Mouse (Mus musculus): ENCODE data around the gene Tmem274. TPM values are rescaled to one million over a fixed set of nuclear protein-coding genes. Genes with fewer than 3 reads are reported as not detected.
"Not testable (repeated sequence)": the region's sequence is repeated elsewhere in the genome, so short reads cannot be mapped to it uniquely, and the experiment has no call there.

Gene Tmem274
- not detected in 2 replicates for polyA plus RNA-seq (2014; fragmentation: Nextera tagmentation; extraction: Ambion mirVana)

- H3K9ac ChIP-seq (replicated peaks; ENCODE audit: low read depth, low read length): no peak within 1 kb of the TSS
- whole genome bisulfite sequencing: 84% methylated on average over 11 of the region's 11 CpGs
- no peak within 1 kb of the TSS for H3K27ac ChIP-seq (ENCODE audit: low read depth, low read length)
- no peaks in the 10 kb centered on the region for H3K27me3 ChIP-seq (ENCODE audit: control insufficient read depth, insufficient read depth, low read length)
- H3K36me3 ChIP-seq (ENCODE audit: control insufficient read depth, insufficient read depth, low read length): 0 out of 2 replicates have a peak, but pooled peaks cover 3% of the 10 kb centered on the region
- no peaks in the 10 kb centered on the region for H3K9me3 ChIP-seq (ENCODE audit: control insufficient read depth, low read length)
- H3K4me3 ChIP-seq (ENCODE audit: low read depth, low read length): no peak within 1 kb of the TSS
- ATAC-seq (ENCODE audit: low read depth): no peak
- H3K4me2 ChIP-seq (ENCODE audit: low read depth, low read length): no peak within 1 kb of the TSS
- H3K4me1 ChIP-seq (ENCODE audit: control insufficient read depth, insufficient read depth, low read length): no peaks in the 10 kb centered on the region
These were observed at the start of gene Tmem274 for GRCm38 (mm10) chr4:149477078-149477477. Gene Tmem274 (plus strand): TSS chr4:149477378.

GRCm38 (mm10) chr4:149429592-149429991, 47.6 kb upstream of the Tmem274 start:
- no peaks in the 10 kb centered on the region for H3K36me3 ChIP-seq (ENCODE audit: control insufficient read depth, insufficient read depth, low read length)
- WGBS: 83% methylated on average over 5 of the region's 5 CpGs
- no peak overlapping the region for H3K4me3 ChIP-seq (ENCODE audit: low read depth, low read length)
- H3K9ac ChIP-seq (replicated peaks; ENCODE audit: low read depth, low read length): no peak overlapping the region
- no peak overlapping the region for H3K4me2 ChIP-seq (ENCODE audit: low read depth, low read length)
- no peaks in the 10 kb centered on the region for H3K27me3 ChIP-seq (ENCODE audit: control insufficient read depth, insufficient read depth, low read length)
- no peak for ATAC-seq (ENCODE audit: low read depth)
- 0 out of 2 replicates have a peak, but pooled peaks cover under 1% of the 10 kb centered on the region for H3K4me1 ChIP-seq (ENCODE audit: control insufficient read depth, insufficient read depth, low read length)
- no peaks in the 10 kb centered on the region for H3K9me3 ChIP-seq (ENCODE audit: control insufficient read depth, low read length)
- no peak overlapping the region for H3K27ac ChIP-seq (ENCODE audit: low read depth, low read length)

- H3K4me1 ChIP-seq (ENCODE audit: control insufficient read depth, insufficient read depth, low read length); H3K27me3 ChIP-seq (ENCODE audit: control insufficient read depth, insufficient read depth, low read length); H3K4me3 ChIP-seq (ENCODE audit: low read depth, low read length); H3K4me2 ChIP-seq (ENCODE audit: low read depth, low read length); ATAC-seq (ENCODE audit: low read depth); H3K9ac ChIP-seq (replicated peaks; ENCODE audit: low read depth, low read length); H3K9me3 ChIP-seq (ENCODE audit: control insufficient read depth, low read length); H3K36me3 ChIP-seq (ENCODE audit: control insufficient read depth, insufficient read depth, low read length); H3K27ac ChIP-seq (ENCODE audit: low read depth, low read length): not testable (repeated sequence)
- WGBS: 84% methylated on average over 1 of the region's 1 CpGs
These were observed 45.3 kb upstream of the Tmem274 start for GRCm38 (mm10) chr4:149431887-149432286.

GRCm38 (mm10) chr4:149440576-149440975, 36.6 kb upstream of the Tmem274 start:
- Histone ChIP-seq H3K4me2 (ENCODE audit: low read depth, low read length) (no peak overlapping the region), H3K27me3 (ENCODE audit: control insufficient read depth, insufficient read depth, low read length) (no peaks in the 10 kb centered on the region), H3K9ac (replicated peaks; ENCODE audit: low read depth, low read length) (no peak overlapping the region), H3K9me3 (ENCODE audit: control insufficient read depth, low read length) (no peaks in the 10 kb centered on the region), H3K4me1 (ENCODE audit: control insufficient read depth, insufficient read depth, low read length) (peaks cover 9% of the 10 kb centered on the region; the same call in 1 of the 2 replicates), H3K27ac (ENCODE audit: low read depth, low read length) (no peak overlapping the region), H3K4me3 (ENCODE audit: low read depth, low read length) (no peak overlapping the region), H3K36me3 (ENCODE audit: control insufficient read depth, insufficient read depth, low read length) (no peaks in the 10 kb centered on the region)
- WGBS: 47% methylated on average over 8 of the region's 8 CpGs
- ATAC-seq (ENCODE audit: low read depth): no peak

- Histone ChIP-seq H3K27me3 (ENCODE audit: control insufficient read depth, insufficient read depth, low read length) (no peaks in the 10 kb centered on the region), H3K4me3 (ENCODE audit: low read depth, low read length) (no peak overlapping the region), H3K9ac (replicated peaks; ENCODE audit: low read depth, low read length) (no peak overlapping the region), H3K27ac (ENCODE audit: low read depth, low read length) (no peak overlapping the region), H3K4me1 (ENCODE audit: control insufficient read depth, insufficient read depth, low read length) (peaks cover 16% of the 10 kb centered on the region; the same call in 1 of the 2 replicates), H3K4me2 (ENCODE audit: low read depth, low read length) (no peak overlapping the region), H3K9me3 (ENCODE audit: control insufficient read depth, low read length) (no peaks in the 10 kb centered on the region), H3K36me3 (ENCODE audit: control insufficient read depth, insufficient read depth, low read length) (no peaks in the 10 kb centered on the region)
- no peak for ATAC-seq (ENCODE audit: low read depth)
- WGBS: 70% methylated on average over 3 of the region's 3 CpGs
These were observed 34.7 kb upstream of the Tmem274 start for GRCm38 (mm10) chr4:149442436-149442835.

GRCm38 (mm10) chr4:149444465-149444864, 32.7 kb upstream of the Tmem274 start:
- no peaks in the 10 kb centered on the region for H3K36me3 ChIP-seq (ENCODE audit: control insufficient read depth, insufficient read depth, low read length)
- no peak for ATAC-seq (ENCODE audit: low read depth)
- 35% methylated on average over 1 of the region's 1 CpGs for WGBS
- no peaks in the 10 kb centered on the region for H3K27me3 ChIP-seq (ENCODE audit: control insufficient read depth, insufficient read depth, low read length)
- no peaks in the 10 kb centered on the region for H3K9me3 ChIP-seq (ENCODE audit: control insufficient read depth, low read length)
- peak overlapping the region; percentile 61; the same call in 1 of the 2 replicates for H3K9ac ChIP-seq (replicated peaks; ENCODE audit: low read depth, low read length)
- peak overlapping the region; percentile 95 for H3K27ac ChIP-seq (ENCODE audit: low read depth, low read length)
- peak overlapping the region; percentile 62 for H3K4me2 ChIP-seq (ENCODE audit: low read depth, low read length)
- H3K4me1 ChIP-seq (ENCODE audit: control insufficient read depth, insufficient read depth, low read length): peaks cover 16% of the 10 kb centered on the region; the same call in 1 of the 2 replicates
- H3K4me3 ChIP-seq (ENCODE audit: low read depth, low read length): peak overlapping the region; percentile 27; the same call in 1 of the 2 replicates

GRCm38 (mm10) chr4:149444964-149445701, 32.0 kb upstream of the Tmem274 start:
- Histone ChIP-seq H3K4me3 (ENCODE audit: low read depth, low read length) (peak overlapping the region; percentile 27), H3K4me1 (ENCODE audit: control insufficient read depth, insufficient read depth, low read length) (peaks cover 16% of the 10 kb centered on the region; the same call in 1 of the 2 replicates), H3K4me2 (ENCODE audit: low read depth, low read length) (peak overlapping the region; percentile 62), H3K9ac (replicated peaks; ENCODE audit: low read depth, low read length) (peak overlapping the region; percentile 61), H3K27ac (ENCODE audit: low read depth, low read length) (peak overlapping the region; percentile 95), H3K9me3 (ENCODE audit: control insufficient read depth, low read length) (no peaks in the 10 kb centered on the region), H3K36me3 (ENCODE audit: control insufficient read depth, insufficient read depth, low read length) (no peaks in the 10 kb centered on the region), H3K27me3 (ENCODE audit: control insufficient read depth, insufficient read depth, low read length) (no peaks in the 10 kb centered on the region)
- ATAC-seq (ENCODE audit: low read depth): peak; percentile 98
- WGBS: 0% methylated on average over 36 of the region's 36 CpGs

- Histone ChIP-seq H3K27ac (ENCODE audit: low read depth, low read length) (peak overlapping the region; percentile 95), H3K36me3 (ENCODE audit: control insufficient read depth, insufficient read depth, low read length) (no peaks in the 10 kb centered on the region), H3K4me2 (ENCODE audit: low read depth, low read length) (peak overlapping the region; percentile 62), H3K4me3 (ENCODE audit: low read depth, low read length) (peak overlapping the region; percentile 27; the same call in 1 of the 2 replicates), H3K27me3 (ENCODE audit: control insufficient read depth, insufficient read depth, low read length) (no peaks in the 10 kb centered on the region), H3K4me1 (ENCODE audit: control insufficient read depth, insufficient read depth, low read length) (peaks cover 16% of the 10 kb centered on the region; the same call in 1 of the 2 replicates), H3K9me3 (ENCODE audit: control insufficient read depth, low read length) (no peaks in the 10 kb centered on the region), H3K9ac (replicated peaks; ENCODE audit: low read depth, low read length) (0 out of 2 replicates have a peak overlapping the region, but pooled peaks have one; percentile 61)
- 3% methylated on average over 11 of the region's 11 CpGs for WGBS
- ATAC-seq (ENCODE audit: low read depth): peak; percentile 78
These were observed 31.3 kb upstream of the Tmem274 start for GRCm38 (mm10) chr4:149445868-149446267.

GRCm38 (mm10) chr4:149446309-149446708, 30.9 kb upstream of the Tmem274 start:
- 56% methylated on average over 1 of the region's 1 CpGs for WGBS
- no peaks in the 10 kb centered on the region for H3K9me3 ChIP-seq (ENCODE audit: control insufficient read depth, low read length)
- H3K4me3 ChIP-seq (ENCODE audit: low read depth, low read length): no peak overlapping the region
- H3K27me3 ChIP-seq (ENCODE audit: control insufficient read depth, insufficient read depth, low read length): no peaks in the 10 kb centered on the region
- H3K4me2 ChIP-seq (ENCODE audit: low read depth, low read length): peak overlapping the region; percentile 62; the same call in 1 of the 2 replicates
- peak overlapping the region; percentile 95 for H3K27ac ChIP-seq (ENCODE audit: low read depth, low read length)
- no peaks in the 10 kb centered on the region for H3K36me3 ChIP-seq (ENCODE audit: control insufficient read depth, insufficient read depth, low read length)
- peaks cover 16% of the 10 kb centered on the region; the same call in 1 of the 2 replicates for H3K4me1 ChIP-seq (ENCODE audit: control insufficient read depth, insufficient read depth, low read length)
- no peak overlapping the region for H3K9ac ChIP-seq (replicated peaks; ENCODE audit: low read depth, low read length)
- no peak for ATAC-seq (ENCODE audit: low read depth)

Data from neural tube, embryonic 14.5 days (tissue).